Mouse (Mus musculus) midbrain, embryonic 10.5 days (tissue): ENCODE results near the gene As3mt. TPM values are rescaled to one million over a fixed set of nuclear protein-coding genes. Genes with fewer than 3 reads are reported as not detected.
"Not testable (repeated sequence)": the region's sequence is repeated elsewhere in the genome, so short reads cannot be mapped to it uniquely, and the experiment has no call there.

Experiments
- DNase-seq: peaks from one replicate; pipeline ENCODE4 v3.0.0-alpha.2; 2017; ENCODE audit warnings: low spot score
- H3K27ac ChIP-seq: fragments of 300-500 bp; sonication (generic); replicated peaks from 2 replicates; pipeline ENCODE4 v1.5.1; 2016; ENCODE audit warnings: mild to moderate bottlenecking
- H3K27me3 ChIP-seq: fragments of 300-500 bp; sonication (generic); 2 replicates; pipeline ENCODE4 v1.6.1; 2016; ENCODE audit warnings: low read depth, mild to moderate bottlenecking; ENCODE audit not compliant: poor library complexity, severe bottlenecking
- H3K36me3 ChIP-seq: fragments of 300-500 bp; sonication (generic); 2 replicates; pipeline ENCODE4 v1.6.1; 2016; ENCODE audit warnings: mild to moderate bottlenecking, moderate library complexity
- H3K4me1 ChIP-seq: fragments of 300-500 bp; sonication (generic); 2 replicates; pipeline ENCODE4 v1.6.1; 2016
- H3K4me3 ChIP-seq: fragments of 300-500 bp; sonication (generic); 2 replicates; pipeline ENCODE4 v1.5.1; 2016; ENCODE audit warnings: mild to moderate bottlenecking, moderate library complexity
- H3K9me3 ChIP-seq: fragments of 300-500 bp; sonication (generic); replicated peaks from 2 replicates; pipeline ENCODE4 v1.6.1; 2016; ENCODE audit warnings: mild to moderate bottlenecking
- WGBS: fragments of 180-500 bp; shearing (Covaris S2); methylation state at CpG from one replicate; pipeline ENCODE4 v1.1.7; 2016; 5-methylcytosine and 5-hydroxymethylcytosine counted together
- polyA plus RNA-seq: library from polyadenylated mRNA; unstranded; fragments of >200 nt; fragmentation: Nextera tagmentation; extraction: Ambion mirVana; gene quantifications from 2 replicates; pipeline ENCODE4 v1.2.1, GENCODE M21; 2016

Gene As3mt
- polyA plus RNA-seq, 1 experiment from 2014 or later: 30.0 TPM

- DNase-seq: no peak
- Histone ChIP-seq H3K4me1 (peaks cover 3% of the 10 kb centered on the region; the same call in 1 of the 2 replicates), H3K27ac (no peak overlapping the region), H3K27me3 (no peaks in the 10 kb centered on the region), H3K4me3 (no peak overlapping the region), H3K9me3 (no peaks in the 10 kb centered on the region), H3K36me3 (0 out of 2 replicates have a peak, but pooled peaks cover 11% of the 10 kb centered on the region)
- WGBS: 91% methylated on average over 7 of the region's 7 CpGs
These were observed 26.4 kb downstream of the As3mt start for GRCm38 (mm10) chr19:46733626-46734025.

GRCm38 (mm10) chr19:46735241-46735640, 28.0 kb downstream of the As3mt start:
- H3K4me1 ChIP-seq: no peaks in the 10 kb centered on the region; the same call in 1 of the 2 replicates
- no peaks in the 10 kb centered on the region for H3K9me3 ChIP-seq
- no peaks in the 10 kb centered on the region for H3K27me3 ChIP-seq
- H3K36me3 ChIP-seq: 0 out of 2 replicates have a peak, but pooled peaks cover 15% of the 10 kb centered on the region
- no peak for DNase-seq
- no peak overlapping the region for H3K27ac ChIP-seq
- 71% methylated on average over 5 of the region's 5 CpGs for WGBS
- no peak overlapping the region for H3K4me3 ChIP-seq

- Histone ChIP-seq H3K9me3 (no peaks in the 10 kb centered on the region), H3K27ac (no peak overlapping the region), H3K27me3 (no peaks in the 10 kb centered on the region), H3K4me3 (no peak overlapping the region), H3K36me3 (0 out of 2 replicates have a peak, but pooled peaks cover 15% of the 10 kb centered on the region), H3K4me1 (no peaks in the 10 kb centered on the region; the same call in 1 of the 2 replicates)
- DNase-seq: no peak
- whole genome bisulfite sequencing: 89% methylated on average over 7 of the region's 7 CpGs
These were observed 29.8 kb downstream of the As3mt start for GRCm38 (mm10) chr19:46737106-46737505.

- Histone ChIP-seq H3K36me3 (0 out of 2 replicates have a peak, but pooled peaks cover 8% of the 10 kb centered on the region), H3K4me1 (no peaks in the 10 kb centered on the region; the same call in 1 of the 2 replicates), H3K4me3 (no peak overlapping the region), H3K27me3 (no peaks in the 10 kb centered on the region), H3K9me3 (no peaks in the 10 kb centered on the region), H3K27ac (no peak overlapping the region)
- WGBS: 59% methylated on average over 7 of the region's 7 CpGs
- peak; percentile 54 for DNase-seq
These were observed 33.2 kb downstream of the As3mt start for GRCm38 (mm10) chr19:46740341-46741008.

- 49% methylated on average over 6 of the region's 6 CpGs for WGBS
- Histone ChIP-seq H3K27me3 (no peaks in the 10 kb centered on the region), H3K4me3 (no peak overlapping the region), H3K4me1 (no peaks in the 10 kb centered on the region), H3K36me3 (0 out of 2 replicates have a peak, but pooled peaks cover 8% of the 10 kb centered on the region), H3K9me3 (no peaks in the 10 kb centered on the region), H3K27ac (no peak overlapping the region)
- DNase-seq: no peak
These were observed 34.3 kb downstream of the As3mt start for GRCm38 (mm10) chr19:46741574-46741973.

- 80% methylated on average over 9 of the region's 9 CpGs for WGBS
- Histone ChIP-seq H3K9me3 (no peaks in the 10 kb centered on the region), H3K27ac (no peak overlapping the region), H3K4me1 (no peaks in the 10 kb centered on the region), H3K36me3 (no peaks in the 10 kb centered on the region), H3K4me3 (no peak overlapping the region), H3K27me3 (no peaks in the 10 kb centered on the region)
- DNase-seq: no peak
These were observed 37.4 kb downstream of the As3mt start for GRCm38 (mm10) chr19:46744681-46745080.

GRCm38 (mm10) chr19:46747799-46748198, 40.5 kb downstream of the As3mt start:
- no peak for DNase-seq
- no peaks in the 10 kb centered on the region for H3K9me3 ChIP-seq
- H3K27me3 ChIP-seq: no peaks in the 10 kb centered on the region
- no peaks in the 10 kb centered on the region for H3K4me1 ChIP-seq
- H3K27ac ChIP-seq: no peak overlapping the region
- no peak overlapping the region for H3K4me3 ChIP-seq
- 91% methylated on average over 3 of the region's 3 CpGs for whole genome bisulfite sequencing
- no peaks in the 10 kb centered on the region for H3K36me3 ChIP-seq

GRCm38 (mm10) chr19:46752235-46752634, 45.0 kb downstream of the As3mt start:
- 91% methylated on average over 5 of the region's 5 CpGs for WGBS
- H3K27ac ChIP-seq: no peak overlapping the region
- H3K4me3 ChIP-seq: no peak overlapping the region
- H3K4me1 ChIP-seq: no peaks in the 10 kb centered on the region
- H3K9me3 ChIP-seq: no peaks in the 10 kb centered on the region; the same call in 1 of the 2 replicates
- DNase-seq: no peak
- H3K27me3 ChIP-seq: 0 out of 2 replicates have a peak, but pooled peaks cover 3% of the 10 kb centered on the region
- no peaks in the 10 kb centered on the region for H3K36me3 ChIP-seq

GRCm38 (mm10) chr19:46755066-46755465, 47.8 kb downstream of the As3mt start:
- Histone ChIP-seq H3K27ac (no peak overlapping the region), H3K4me1 (no peaks in the 10 kb centered on the region), H3K27me3 (peaks cover 3% of the 10 kb centered on the region; the same call in 1 of the 2 replicates), H3K4me3 (no peak overlapping the region), H3K36me3 (no peaks in the 10 kb centered on the region), H3K9me3 (no peaks in the 10 kb centered on the region; the same call in 1 of the 2 replicates)
- WGBS: 55% methylated on average over 9 of the region's 9 CpGs
- no peak for DNase-seq

GRCm38 (mm10) chr19:46756221-46756620, 49.0 kb downstream of the As3mt start:
- no peaks in the 10 kb centered on the region for H3K36me3 ChIP-seq
- 96% methylated on average over 4 of the region's 4 CpGs for WGBS

GRCm38 (mm10) chr19:46759096-46759495, 51.8 kb downstream of the As3mt start:
- H3K4me1 ChIP-seq: peaks cover 26% of the 10 kb centered on the region
- no peak overlapping the region for H3K4me3 ChIP-seq
- no peak for DNase-seq
- peaks cover 25% of the 10 kb centered on the region for H3K27me3 ChIP-seq
- WGBS: 68% methylated on average over 8 of the region's 8 CpGs
- no peaks in the 10 kb centered on the region for H3K36me3 ChIP-seq
- no peaks in the 10 kb centered on the region; the same call in 1 of the 2 replicates for H3K9me3 ChIP-seq
- no peak overlapping the region for H3K27ac ChIP-seq

More at GRCm38 (mm10) chr19:46756221-46756620, 49.0 kb downstream of the As3mt start:
- H3K27ac ChIP-seq: no peak overlapping the region
- H3K27me3 ChIP-seq: peaks cover 3% of the 10 kb centered on the region; the same call in 1 of the 2 replicates
- H3K4me1 ChIP-seq: peaks cover 5% of the 10 kb centered on the region; the same call in 1 of the 2 replicates
- no peak overlapping the region for H3K4me3 ChIP-seq
- DNase-seq: no peak
- H3K9me3 ChIP-seq: no peaks in the 10 kb centered on the region; the same call in 1 of the 2 replicates

- WGBS: 87% methylated on average over 10 of the region's 10 CpGs
- not testable (repeated sequence) for H3K36me3 ChIP-seq, H3K27ac ChIP-seq, H3K4me3 ChIP-seq, H3K9me3 ChIP-seq
- Histone ChIP-seq H3K4me1 (peaks cover 34% of the 10 kb centered on the region), H3K27me3 (peaks cover 33% of the 10 kb centered on the region)
- peak; percentile 10 for DNase-seq
These were observed 52.7 kb downstream of the As3mt start for GRCm38 (mm10) chr19:46759909-46760308.
